Comparison of ENCODE assay signal across 8 mouse cellular contexts in the genomic region with DNA sequence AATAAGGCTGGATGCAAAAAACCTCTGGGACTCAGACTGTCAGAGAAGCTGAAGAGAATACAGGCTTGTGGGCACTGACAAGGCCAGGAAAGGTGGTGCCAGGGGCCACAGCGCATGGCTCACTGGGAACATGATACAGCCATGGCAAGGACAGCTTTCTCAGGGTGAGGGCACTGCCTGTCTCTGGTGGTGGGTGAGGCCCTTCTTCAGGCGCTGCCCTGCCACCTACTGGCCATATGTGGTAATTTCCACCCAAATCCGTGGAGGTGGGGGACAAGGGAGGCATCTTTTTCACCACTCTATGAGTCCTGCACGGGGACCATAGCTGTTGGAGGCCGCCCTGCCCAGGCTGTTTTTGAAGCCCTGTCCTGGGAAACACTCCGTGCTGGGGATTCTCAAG. TPM values are rescaled to one million over a fixed set of nuclear protein-coding genes. Genes with fewer than 3 reads are reported as not detected.
DNase-seq lines count a peak whose midpoint lies in the region; ATAC-seq and TF ChIP-seq lines count a peak whose summit lies in the region.

No protein-coding gene starts in this region.

- no peak overlapping the region for H3K4me2 ChIP-seq in embryonic facial prominence, embryonic 13.5 days
- H3K4me2 ChIP-seq in kidney, postnatal 0 days (ENCODE audit: low read length): no peak overlapping the region
- H3K4me2 ChIP-seq in liver, embryonic 14.5 days (ENCODE audit: low read depth): no peak overlapping the region
- H3K4me2 ChIP-seq in neural tube, embryonic 12.5 days (replicated peaks): no peak overlapping the region

- H3K27ac ChIP-seq in embryonic facial prominence, embryonic 13.5 days: peak overlapping the region; percentile 24; the same call in 1 of the 2 replicates
- no peak overlapping the region for H3K27ac ChIP-seq in heart, embryonic 10.5 days
- no peak overlapping the region for H3K27ac ChIP-seq in kidney, postnatal 0 days
- no peak overlapping the region for H3K27ac ChIP-seq in liver, embryonic 14.5 days
- H3K27ac ChIP-seq in neural tube, embryonic 12.5 days: no peak overlapping the region

- no peak for TF ChIP-seq EP300 in liver, embryonic 14.5 days (IDR thresholded peaks at IDR 0.05; ENCODE audit: low read depth)

- peak; percentile 86 to 87 for DNase-seq in adrenal gland, postnatal 36 days
- peak; percentile 88 for DNase-seq in heart, embryonic 10.5 days (ENCODE audit: low spot score)
- peak; percentile 90 for DNase-seq in kidney, postnatal 0 days (ENCODE audit: low spot score)
- DNase-seq in liver, embryonic 14.5 days (ENCODE audit: low read depth in 3 of 3, low spot score in 3 of 3): peak; percentile 37 to 40 (median 40)
- DNase-seq in thymus, adult 18-20 months: peak; percentile 42 to 57

- H3K36me3 ChIP-seq in embryonic facial prominence, embryonic 13.5 days: peaks cover 83% of the 10 kb centered on the region
- peaks cover 72% of the 10 kb centered on the region for H3K36me3 ChIP-seq in heart, embryonic 10.5 days
- peaks cover 45% of the 10 kb centered on the region for H3K36me3 ChIP-seq in kidney, postnatal 0 days (ENCODE audit: insufficient read depth, low read length)
- H3K36me3 ChIP-seq in liver, embryonic 14.5 days (replicated peaks; ENCODE audit: control insufficient read depth, insufficient read depth, low read depth): no peaks in the 10 kb centered on the region
- peaks cover 79% of the 10 kb centered on the region for H3K36me3 ChIP-seq in neural tube, embryonic 12.5 days

- H3K9me3 ChIP-seq in embryonic facial prominence, embryonic 13.5 days: no peaks in the 10 kb centered on the region
- H3K9me3 ChIP-seq in heart, embryonic 10.5 days: no peaks in the 10 kb centered on the region
- no peaks in the 10 kb centered on the region for H3K9me3 ChIP-seq in kidney, postnatal 0 days (replicated peaks; ENCODE audit: low read length)
- no peaks in the 10 kb centered on the region for H3K9me3 ChIP-seq in liver, embryonic 14.5 days (ENCODE audit: control insufficient read depth, low read length)
- no peaks in the 10 kb centered on the region for H3K9me3 ChIP-seq in neural tube, embryonic 12.5 days

- 12% methylated on average over 6 of the region's 6 CpGs for WGBS in embryonic facial prominence, embryonic 13.5 days
- WGBS in heart, embryonic 10.5 days: 21% methylated on average over 6 of the region's 6 CpGs
- 7% methylated on average over 6 of the region's 6 CpGs for WGBS in kidney, postnatal 0 days
- 6% methylated on average over 6 of the region's 6 CpGs for WGBS in liver, embryonic 14.5 days (ENCODE audit: insufficient replicate concordance)
- 14% methylated on average over 6 of the region's 6 CpGs for WGBS in neural tube, embryonic 12.5 days

- H3K9ac ChIP-seq in embryonic facial prominence, embryonic 13.5 days: no peak overlapping the region; the same call in 1 of the 2 replicates
- no peak overlapping the region for H3K9ac ChIP-seq in kidney, postnatal 0 days (ENCODE audit: low read depth, low read length)
- no peak overlapping the region for H3K9ac ChIP-seq in liver, embryonic 14.5 days (replicated peaks)
- H3K9ac ChIP-seq in neural tube, embryonic 12.5 days: no peak overlapping the region

- no peak overlapping the region for H3K4me3 ChIP-seq in embryonic facial prominence, embryonic 13.5 days
- H3K4me3 ChIP-seq in heart, embryonic 10.5 days: no peak overlapping the region
- no peak overlapping the region for H3K4me3 ChIP-seq in kidney, postnatal 0 days (replicated peaks; ENCODE audit: low read depth, low read length)
- H3K4me3 ChIP-seq in liver, embryonic 14.5 days (ENCODE audit: insufficient read depth in 1 of 2, low read depth in 2 of 2, low read length in 2 of 2): no peak overlapping the region
- H3K4me3 ChIP-seq in neural tube, embryonic 12.5 days: no peak overlapping the region

- peak; percentile 86 for ATAC-seq in CD4-positive, CD25-positive, alpha-beta regulatory T cell, adult 4 months
- no peak for ATAC-seq in embryonic facial prominence, embryonic 13.5 days (ENCODE audit: insufficient number of reproducible peaks, insufficient read depth, low FRiP score, low TSS enrichment, low read depth)
- peak; percentile 42 for ATAC-seq in kidney, postnatal 0 days (replicated peaks; ENCODE audit: low FRiP score, low read depth)
- ATAC-seq in liver, embryonic 14.5 days (ENCODE audit: insufficient read depth): peak; percentile 41; the same call in 1 of the 2 replicates
- ATAC-seq in neural tube, embryonic 12.5 days (ENCODE audit: low FRiP score, low read depth): peak; percentile 45

- TF ChIP-seq CTCF in kidney, postnatal 0 days (IDR thresholded peaks at IDR 0.05; ENCODE audit: low read depth): peak; percentile 95
- peak; percentile 97 for TF ChIP-seq CTCF in liver, embryonic 14.5 days (IDR thresholded peaks at IDR 0.05; ENCODE audit: low read depth)

- no peaks in the 10 kb centered on the region for H3K27me3 ChIP-seq in embryonic facial prominence, embryonic 13.5 days
- no peaks in the 10 kb centered on the region for H3K27me3 ChIP-seq in heart, embryonic 10.5 days (ENCODE audit: insufficient read depth, poor library complexity, severe bottlenecking)
- no peaks in the 10 kb centered on the region for H3K27me3 ChIP-seq in kidney, postnatal 0 days (ENCODE audit: insufficient read depth, low read length)
- H3K27me3 ChIP-seq in liver, embryonic 14.5 days (ENCODE audit: control insufficient read depth, insufficient read depth, low read length): no peaks in the 10 kb centered on the region
- H3K27me3 ChIP-seq in neural tube, embryonic 12.5 days (replicated peaks): no peaks in the 10 kb centered on the region

- H3K4me1 ChIP-seq in embryonic facial prominence, embryonic 13.5 days: peaks cover 4% of the 10 kb centered on the region; the same call in 1 of the 2 replicates
- peaks cover 5% of the 10 kb centered on the region for H3K4me1 ChIP-seq in heart, embryonic 10.5 days
- no peaks in the 10 kb centered on the region for H3K4me1 ChIP-seq in kidney, postnatal 0 days (replicated peaks; ENCODE audit: insufficient read depth, low read length)
- no peaks in the 10 kb centered on the region for H3K4me1 ChIP-seq in liver, embryonic 14.5 days (replicated peaks; ENCODE audit: control insufficient read depth in 2 of 2, insufficient read depth in 2 of 2, low read length in 1 of 2)
- H3K4me1 ChIP-seq in neural tube, embryonic 12.5 days: 0 out of 2 replicates have a peak, but pooled peaks cover 6% of the 10 kb centered on the region

RNA-seq across cellular contexts. Expression of a gene that starts 21.5 kb away (rescaled TPM):
- not detected for polyA plus RNA-seq in CD4-positive, CD25-positive, alpha-beta regulatory T cell, adult 4 months (2017; shearing (Covaris generic))
- 10 to 100 TPM in 1 of 2 experiments, 1 to 10 TPM in 1; 8.4 to 10.5 TPM for total RNA-seq in adrenal gland, postnatal 36 days (2021)
- 771 and 792 TPM in 2 replicates for polyA plus RNA-seq in embryonic facial prominence, embryonic 13.5 days (2015; fragmentation: Nextera tagmentation; extraction: Ambion mirVana)
- polyA plus RNA-seq in heart, embryonic 10.5 days (2016; fragmentation: Nextera tagmentation; extraction: Ambion mirVana): 159 and 233 TPM in 2 replicates
- 330 and 339 TPM in 2 replicates for polyA plus RNA-seq in kidney, postnatal 0 days (2015; fragmentation: Nextera tagmentation; extraction: Ambion mirVana)
- polyA plus RNA-seq in liver, embryonic 14.5 days (2012; rRNA removed): 7.1 and 10.5 TPM in 2 replicates
- 11.0 and 11.6 TPM in 2 replicates for polyA plus RNA-seq in liver, embryonic 14.5 days (2014; fragmentation: Nextera tagmentation; extraction: Ambion mirVana)
- polyA plus RNA-seq in neural tube, embryonic 12.5 days (2016; fragmentation: Nextera tagmentation; extraction: Ambion mirVana): 265 and 278 TPM in 2 replicates

RNA-seq across cellular contexts. Expression of a gene that starts 28.6 kb away (rescaled TPM):
- polyA plus RNA-seq in CD4-positive, CD25-positive, alpha-beta regulatory T cell, adult 4 months (2017; shearing (Covaris generic)): 1 to 10 TPM in 1 of 2 experiments, not detected in 1; 1.4 TPM
- total RNA-seq in adrenal gland, postnatal 36 days (2021): 1 to 10 TPM; 5.5 to 5.8 TPM
- polyA plus RNA-seq in embryonic facial prominence, embryonic 13.5 days (2015; fragmentation: Nextera tagmentation; extraction: Ambion mirVana): 6.1 and 7.8 TPM in 2 replicates
- 4.7 and 6.4 TPM in 2 replicates for polyA plus RNA-seq in heart, embryonic 10.5 days (2016; fragmentation: Nextera tagmentation; extraction: Ambion mirVana)
- polyA plus RNA-seq in kidney, postnatal 0 days (2015; fragmentation: Nextera tagmentation; extraction: Ambion mirVana): 5.9 and 7.8 TPM in 2 replicates
- 1.3 and 1.7 TPM in 2 replicates for polyA plus RNA-seq in liver, embryonic 14.5 days (2012; rRNA removed)
- polyA plus RNA-seq in liver, embryonic 14.5 days (2014; fragmentation: Nextera tagmentation; extraction: Ambion mirVana): 0.35 and 0.53 TPM in 2 replicates
- polyA plus RNA-seq in neural tube, embryonic 12.5 days (2016; fragmentation: Nextera tagmentation; extraction: Ambion mirVana): 11.7 and 12.8 TPM in 2 replicates

RNA-seq across cellular contexts. Expression of a gene that starts 45.1 kb away (rescaled TPM):
- 1 to 10 TPM; 4.0 to 5.9 TPM for polyA plus RNA-seq in CD4-positive, CD25-positive, alpha-beta regulatory T cell, adult 4 months (2017; shearing (Covaris generic))
- total RNA-seq in adrenal gland, postnatal 36 days (2021): 10 to 100 TPM; 33.3 to 34.2 TPM
- 38.9 and 40.2 TPM in 2 replicates for polyA plus RNA-seq in embryonic facial prominence, embryonic 13.5 days (2015; fragmentation: Nextera tagmentation; extraction: Ambion mirVana)
- polyA plus RNA-seq in heart, embryonic 10.5 days (2016; fragmentation: Nextera tagmentation; extraction: Ambion mirVana): 34.9 and 37.8 TPM in 2 replicates
- 30.6 and 31.9 TPM in 2 replicates for polyA plus RNA-seq in kidney, postnatal 0 days (2015; fragmentation: Nextera tagmentation; extraction: Ambion mirVana)
- 17.9 and 21.6 TPM in 2 replicates for polyA plus RNA-seq in liver, embryonic 14.5 days (2012; rRNA removed)
- polyA plus RNA-seq in liver, embryonic 14.5 days (2014; fragmentation: Nextera tagmentation; extraction: Ambion mirVana): 11.4 and 14.1 TPM in 2 replicates
- 121 and 126 TPM in 2 replicates for polyA plus RNA-seq in neural tube, embryonic 12.5 days (2016; fragmentation: Nextera tagmentation; extraction: Ambion mirVana)

RNA-seq across cellular contexts. Expression of a gene that starts 46.4 kb away (rescaled TPM):
- 100 to 1,000 TPM in 1 of 2 experiments, 10 to 100 TPM in 1; 83.0 to 153 TPM for polyA plus RNA-seq in CD4-positive, CD25-positive, alpha-beta regulatory T cell, adult 4 months (2017; shearing (Covaris generic))
- total RNA-seq in adrenal gland, postnatal 36 days (2021): 10 to 100 TPM; 61.4 to 61.9 TPM
- polyA plus RNA-seq in embryonic facial prominence, embryonic 13.5 days (2015; fragmentation: Nextera tagmentation; extraction: Ambion mirVana): 76.7 and 83.5 TPM in 2 replicates
- 41.9 and 53.4 TPM in 2 replicates for polyA plus RNA-seq in heart, embryonic 10.5 days (2016; fragmentation: Nextera tagmentation; extraction: Ambion mirVana)
- 87.6 and 93.1 TPM in 2 replicates for polyA plus RNA-seq in kidney, postnatal 0 days (2015; fragmentation: Nextera tagmentation; extraction: Ambion mirVana)
- polyA plus RNA-seq in liver, embryonic 14.5 days (2012; rRNA removed): 58.9 and 60.3 TPM in 2 replicates
- polyA plus RNA-seq in liver, embryonic 14.5 days (2014; fragmentation: Nextera tagmentation; extraction: Ambion mirVana): 88.7 and 99.5 TPM in 2 replicates
- 55.0 and 61.2 TPM in 2 replicates for polyA plus RNA-seq in neural tube, embryonic 12.5 days (2016; fragmentation: Nextera tagmentation; extraction: Ambion mirVana)

RNA-seq across cellular contexts. Expression of a gene that starts 56.4 kb away (rescaled TPM):
- 1 to 10 TPM; 1.0 to 1.2 TPM for polyA plus RNA-seq in CD4-positive, CD25-positive, alpha-beta regulatory T cell, adult 4 months (2017; shearing (Covaris generic))
- total RNA-seq in adrenal gland, postnatal 36 days (2021): not detected
- polyA plus RNA-seq in embryonic facial prominence, embryonic 13.5 days (2015; fragmentation: Nextera tagmentation; extraction: Ambion mirVana): 0.22 and 0.32 TPM in 2 replicates
- polyA plus RNA-seq in heart, embryonic 10.5 days (2016; fragmentation: Nextera tagmentation; extraction: Ambion mirVana): 0.05 TPM in 1 of 2 replicates, not detected in the other
- polyA plus RNA-seq in kidney, postnatal 0 days (2015; fragmentation: Nextera tagmentation; extraction: Ambion mirVana): 0.54 and 0.55 TPM in 2 replicates
- polyA plus RNA-seq in liver, embryonic 14.5 days (2012; rRNA removed): 0.03 TPM in 1 of 2 replicates, not detected in the other
- polyA plus RNA-seq in liver, embryonic 14.5 days (2014; fragmentation: Nextera tagmentation; extraction: Ambion mirVana): not detected in 2 replicates
- polyA plus RNA-seq in neural tube, embryonic 12.5 days (2016; fragmentation: Nextera tagmentation; extraction: Ambion mirVana): 0.25 TPM in 1 of 2 replicates, not detected in the other

Comparison
In these comparisons a context has a peak if more than half of its experiments do, and no peak if none do; other contexts are left out.
1. DNase-seq: peak in every context shown above with its lines; median percentile 90 in kidney, postnatal 0 days; 88 in heart, embryonic 10.5 days; 86 in adrenal gland, postnatal 36 days; 50 in thymus, adult 18-20 months; 40 in liver, embryonic 14.5 days.
2. RNA of a gene that starts 21.5 kb away (polyA plus RNA-seq): 771 to 792 TPM in embryonic facial prominence, embryonic 13.5 days, 330 to 339 TPM in kidney, postnatal 0 days, 265 to 278 TPM in neural tube, embryonic 12.5 days and 159 to 233 TPM in heart, embryonic 10.5 days; 7.1 to 11.6 TPM in liver, embryonic 14.5 days and not detected in CD4-positive, CD25-positive, alpha-beta regulatory T cell, adult 4 months; every median in the first group is over 10 times any median in the second.